Mouse (Mus musculus) stomach, postnatal 0 days (tissue): ENCODE measurements around the gene Ank3.

ENCODE experiments used
- CTCF ChIP-seq: IDR thresholded peaks from 2 replicates; pipeline ENCODE4 v1.5.1; 2016; ENCODE audit warnings: antibody characterized with exemption, low read depth, mild to moderate bottlenecking, moderate library complexity
- EP300 ChIP-seq: optimal IDR thresholded peaks from 2 replicates; pipeline ENCODE3; 2016; ENCODE audit warnings: antibody characterized with exemption

DNA sequence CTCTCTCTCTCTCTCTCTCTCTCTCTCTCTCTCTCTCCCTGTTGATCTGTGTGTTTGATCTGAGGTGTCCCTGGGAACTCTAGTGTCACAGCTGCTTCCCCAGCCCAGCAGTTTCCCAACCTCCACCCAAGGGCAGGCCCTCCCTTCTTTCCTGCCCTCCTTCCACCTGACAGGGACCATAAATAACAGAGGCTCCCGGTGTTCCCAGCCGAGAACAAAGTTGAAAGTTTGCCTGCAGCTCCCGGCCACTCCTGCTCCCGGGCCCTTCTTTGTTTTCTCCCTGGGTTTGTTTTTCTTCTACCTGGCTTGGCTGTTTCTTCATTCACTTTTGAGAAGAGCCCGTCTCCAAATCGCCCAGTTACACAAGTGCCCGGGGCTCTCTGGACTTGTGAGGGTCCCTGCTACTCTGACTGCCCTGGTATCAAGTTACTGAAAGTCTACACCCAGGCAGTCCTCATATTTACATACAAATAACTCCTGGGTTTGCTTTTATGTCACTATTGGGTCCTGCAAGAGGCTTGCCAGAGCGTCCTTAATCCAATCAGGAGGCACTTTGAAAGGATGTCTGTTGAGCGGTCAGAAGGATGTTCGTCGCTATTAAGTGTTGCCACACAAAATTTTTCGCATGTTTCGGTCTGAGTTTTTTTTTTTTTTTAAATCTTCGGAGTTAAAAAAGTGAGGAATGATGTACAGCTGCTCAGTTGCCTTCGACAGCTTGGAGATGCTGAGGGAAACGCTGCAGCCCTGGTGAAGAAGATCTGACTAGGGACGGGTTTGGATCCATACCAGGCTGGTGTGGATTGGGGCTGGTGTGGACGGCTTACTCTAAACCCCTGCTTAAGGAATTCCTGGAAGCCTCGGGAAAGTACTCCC, 526.9 kb downstream of the Ank3 start:
- no peak for TF ChIP-seq CTCF
- no peak for TF ChIP-seq EP300
